Mouse (Mus musculus) liver, postnatal 0 days (tissue): ENCODE measurements around the gene Ankmy1.

ENCODE experiments used
- CTCF ChIP-seq: sonication (generic); IDR thresholded peaks from 2 replicates; pipeline ENCODE4 v1.5.1; 2016; ENCODE audit warnings: antibody characterized with exemption, low read depth
- EP300 ChIP-seq: IDR thresholded peaks from 2 replicates; pipeline ENCODE4 v1.6.1; 2016; ENCODE audit warnings: antibody characterized with exemption, low read depth, mild to moderate bottlenecking

DNA sequence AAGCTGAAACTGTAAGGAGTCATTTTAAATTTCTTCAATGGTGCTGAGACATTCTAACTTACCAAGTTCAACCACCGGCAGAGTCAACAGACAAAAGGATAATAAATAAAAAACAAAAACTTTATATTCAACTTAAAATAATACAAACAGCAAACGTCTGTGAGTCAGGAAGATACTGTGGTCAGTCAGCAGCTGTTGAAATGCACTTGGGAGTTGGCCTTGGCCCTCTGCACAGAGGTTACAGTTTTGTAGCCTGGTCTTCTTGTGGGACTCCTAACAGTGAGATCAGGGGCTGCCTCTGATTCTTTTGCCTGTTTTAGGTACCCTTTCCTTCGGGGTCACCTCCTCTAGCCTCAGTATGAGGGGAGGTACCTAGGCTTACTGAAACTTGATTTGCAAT, 8.8 kb downstream of the Ankmy1 start:
- no peak for TF ChIP-seq CTCF
- TF ChIP-seq EP300, result no peak
